In the genomic region with DNA sequence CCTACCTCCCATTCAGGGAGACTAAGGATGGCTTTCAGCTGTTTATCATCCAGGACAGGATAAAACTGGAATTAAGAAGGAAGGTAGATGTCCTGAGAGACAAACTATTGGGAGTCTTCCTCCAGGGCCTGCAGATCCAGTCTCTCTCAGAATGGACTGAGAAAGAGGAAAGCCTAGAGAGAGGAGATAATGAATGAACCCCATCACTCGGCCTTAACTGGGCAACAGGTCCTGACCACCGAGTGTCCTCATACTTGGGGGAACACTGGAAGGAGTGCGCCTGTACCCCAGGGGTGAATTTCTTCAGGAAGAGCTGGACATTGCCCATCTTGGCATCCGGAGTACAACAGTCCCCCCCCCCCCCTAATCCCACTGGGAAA, we compare ENCODE assay signal across 9 mouse cellular contexts. TPM values are rescaled to one million over a fixed set of nuclear protein-coding genes. Genes with fewer than 3 reads are reported as not detected.
DNase-seq lines count a peak whose midpoint lies in the region; ATAC-seq and TF ChIP-seq lines count a peak whose summit lies in the region.
"Had no signal": no experiment of that assay in that cellular context is flagged by ENCODE, and none has a peak within 500 bp of the region (broad histone marks: within the 10 kb centered on the region; RNA-seq: fewer than 3 reads in every experiment).

No protein-coding gene starts in this region.

- WGBS in kidney, embryonic 14.5 days, result 9% methylated on average over 4 of the region's 4 CpGs
- WGBS in hindbrain, embryonic 13.5 days, result 3% methylated on average over 4 of the region's 4 CpGs
- WGBS in midbrain, embryonic 13.5 days, result 7% methylated on average over 4 of the region's 4 CpGs

- H3K27me3 ChIP-seq in kidney, embryonic 14.5 days (ENCODE audit: control insufficient read depth, insufficient read depth, low read length), result peaks cover 8% of the 10 kb centered on the region
- H3K27me3 ChIP-seq in hindbrain, embryonic 13.5 days, result peaks cover 8% of the 10 kb centered on the region; the same call in 1 of the 2 replicates
- H3K27me3 ChIP-seq in midbrain, embryonic 13.5 days, result peaks cover 12% of the 10 kb centered on the region; the same call in 1 of the 2 replicates
- H3K27me3 ChIP-seq: Patski had no signal

- H3K9me3 ChIP-seq in kidney, embryonic 14.5 days (ENCODE audit: control insufficient read depth, low read length), result no peaks in the 10 kb centered on the region
- no peaks in the 10 kb centered on the region for H3K9me3 ChIP-seq in hindbrain, embryonic 13.5 days
- no peaks in the 10 kb centered on the region for H3K9me3 ChIP-seq in midbrain, embryonic 13.5 days

- no peak for TF ChIP-seq CTCF in cortical plate, adult 2 months (IDR thresholded peaks at IDR 0.05; ENCODE audit: extremely low read depth, insufficient read depth, low read length)

- peak overlapping the region; percentile 87 for H3K4me3 ChIP-seq in kidney, embryonic 14.5 days (ENCODE audit: low read length)
- peak overlapping the region; percentile 58 for H3K4me3 ChIP-seq in cortical plate, adult 2 months (ENCODE audit: insufficient read depth, low read length)
- peak overlapping the region; percentile 95 for H3K4me3 ChIP-seq in hindbrain, embryonic 13.5 days
- H3K4me3 ChIP-seq in midbrain, embryonic 13.5 days (replicated peaks), result peak overlapping the region; percentile 90

- H3K4me2 ChIP-seq in kidney, embryonic 14.5 days (replicated peaks; ENCODE audit: low read depth, low read length), result peak overlapping the region; percentile 88
- peak overlapping the region; percentile 79 for H3K4me2 ChIP-seq in hindbrain, embryonic 13.5 days
- peak overlapping the region; percentile 81 for H3K4me2 ChIP-seq in midbrain, embryonic 13.5 days (replicated peaks)

- H3K4me1 ChIP-seq in kidney, embryonic 14.5 days (ENCODE audit: control insufficient read depth, insufficient read depth, low read length), result peaks cover 25% of the 10 kb centered on the region
- H3K4me1 ChIP-seq in cortical plate, adult 2 months (ENCODE audit: control insufficient read depth, insufficient read depth, low read length), result peaks cover 6% of the 10 kb centered on the region
- peaks cover 40% of the 10 kb centered on the region for H3K4me1 ChIP-seq in hindbrain, embryonic 13.5 days (replicated peaks)
- H3K4me1 ChIP-seq in midbrain, embryonic 13.5 days (replicated peaks), result peaks cover 40% of the 10 kb centered on the region

- no peaks in the 10 kb centered on the region for H3K36me3 ChIP-seq in kidney, embryonic 14.5 days (ENCODE audit: control insufficient read depth, insufficient read depth, low read length)
- peaks cover 13% of the 10 kb centered on the region; the same call in 1 of the 2 replicates for H3K36me3 ChIP-seq in hindbrain, embryonic 13.5 days
- H3K36me3 ChIP-seq in midbrain, embryonic 13.5 days, result peaks cover 12% of the 10 kb centered on the region

- H3K9ac ChIP-seq in kidney, embryonic 14.5 days (ENCODE audit: low read depth, low read length), result peak overlapping the region; percentile 85; the same call in 1 of the 2 replicates
- H3K9ac ChIP-seq in hindbrain, embryonic 13.5 days, result peak overlapping the region; percentile 95
- H3K9ac ChIP-seq in midbrain, embryonic 13.5 days (replicated peaks), result peak overlapping the region; percentile 97

- ATAC-seq in kidney, embryonic 14.5 days (ENCODE audit: low FRiP score, low TSS enrichment), result no peak
- ATAC-seq in hindbrain, embryonic 13.5 days (ENCODE audit: low FRiP score), result no peak
- ATAC-seq in midbrain, embryonic 13.5 days, result no peak

- no peak overlapping the region for H3K27ac ChIP-seq in kidney, embryonic 14.5 days (ENCODE audit: low read depth, low read length)
- no peak overlapping the region for H3K27ac ChIP-seq in cortical plate, adult 2 months (ENCODE audit: insufficient read depth, low read length)
- peak overlapping the region; percentile 82 for H3K27ac ChIP-seq in hindbrain, embryonic 13.5 days
- H3K27ac ChIP-seq in midbrain, embryonic 13.5 days, result peak overlapping the region; percentile 69; the same call in 1 of the 2 replicates

- DNase-seq in kidney, postnatal 25 days, result no peak
- DNase-seq in urinary bladder, adult 2 months (ENCODE audit: low spot score), result no peak
- no peak for DNase-seq in spleen, adult 18-20 months
- DNase-seq in T-cell, adult 2 months (ENCODE audit: low spot score), result no peak

- TF ChIP-seq POLR2A in cortical plate, adult 2 months (IDR thresholded peaks at IDR 0.05; ENCODE audit: extremely low read depth, insufficient read depth, low read length), result no peak

RNA-seq across cellular contexts. Expression of gene Shf, which starts 1.3 kb away (rescaled TPM):
- polyA plus RNA-seq in kidney, embryonic 14.5 days (2014; fragmentation: Nextera tagmentation; extraction: Ambion mirVana), result 3.5 and 5.5 TPM in 2 replicates
- 70.6 and 72.5 TPM in 2 replicates for polyA plus RNA-seq in cortical plate, adult 2 months (2012; rRNA removed)
- polyA plus RNA-seq in hindbrain, embryonic 13.5 days (2015; fragmentation: Nextera tagmentation; extraction: Ambion mirVana), result 12.9 and 13.5 TPM in 2 replicates
- 7.1 and 10.2 TPM in 2 replicates for polyA plus RNA-seq in midbrain, embryonic 13.5 days (2015; fragmentation: Nextera tagmentation; extraction: Ambion mirVana)
- 8.2 TPM in 2 replicates for polyA plus RNA-seq in urinary bladder, adult 2 months (2012; rRNA removed)

RNA-seq across cellular contexts. Expression of gene Duox1, which starts 52.2 kb away (rescaled TPM):
- polyA plus RNA-seq in kidney, embryonic 14.5 days (2014; fragmentation: Nextera tagmentation; extraction: Ambion mirVana), result not detected in 2 replicates
- polyA plus RNA-seq in cortical plate, adult 2 months (2012; rRNA removed), result 0.04 TPM in 1 of 2 replicates, not detected in the other
- 0.13 and 0.16 TPM in 2 replicates for polyA plus RNA-seq in hindbrain, embryonic 13.5 days (2015; fragmentation: Nextera tagmentation; extraction: Ambion mirVana)
- 0.13 and 0.15 TPM in 2 replicates for polyA plus RNA-seq in midbrain, embryonic 13.5 days (2015; fragmentation: Nextera tagmentation; extraction: Ambion mirVana)
- polyA plus RNA-seq in urinary bladder, adult 2 months (2012; rRNA removed), result 5.3 and 6.8 TPM in 2 replicates

RNA-seq across cellular contexts. Expression of gene Duoxa1, which starts 54.2 kb away (rescaled TPM):
- polyA plus RNA-seq in kidney, embryonic 14.5 days (2014; fragmentation: Nextera tagmentation; extraction: Ambion mirVana), result not detected in 2 replicates
- 0.10 and 0.15 TPM in 2 replicates for polyA plus RNA-seq in cortical plate, adult 2 months (2012; rRNA removed)
- 0.13 TPM in 1 of 2 replicates, not detected in the other for polyA plus RNA-seq in hindbrain, embryonic 13.5 days (2015; fragmentation: Nextera tagmentation; extraction: Ambion mirVana)
- polyA plus RNA-seq in midbrain, embryonic 13.5 days (2015; fragmentation: Nextera tagmentation; extraction: Ambion mirVana), result 0.20 and 0.39 TPM in 2 replicates
- polyA plus RNA-seq in urinary bladder, adult 2 months (2012; rRNA removed), result 22.8 and 26.6 TPM in 2 replicates

RNA-seq across cellular contexts. Expression of gene Slc28a2, which starts 58.6 kb away (rescaled TPM):
- polyA plus RNA-seq in kidney, embryonic 14.5 days (2014; fragmentation: Nextera tagmentation; extraction: Ambion mirVana), result 0.39 and 0.47 TPM in 2 replicates
- polyA plus RNA-seq in cortical plate, adult 2 months (2012; rRNA removed), result 0.15 and 0.19 TPM in 2 replicates
- 0.05 and 0.14 TPM in 2 replicates for polyA plus RNA-seq in hindbrain, embryonic 13.5 days (2015; fragmentation: Nextera tagmentation; extraction: Ambion mirVana)
- polyA plus RNA-seq in midbrain, embryonic 13.5 days (2015; fragmentation: Nextera tagmentation; extraction: Ambion mirVana), result 0.09 TPM in 1 of 2 replicates, not detected in the other
- polyA plus RNA-seq in urinary bladder, adult 2 months (2012; rRNA removed), result 3.3 and 4.0 TPM in 2 replicates
- polyA plus RNA-seq: Patski had no signal

Comparison
In these comparisons a context has a peak if more than half of its experiments do, and no peak if none do; other contexts are left out.
1. H3K27ac ChIP-seq: peak in hindbrain, embryonic 13.5 days (single experiment) and midbrain, embryonic 13.5 days (single experiment); none in kidney, embryonic 14.5 days (single experiment) and cortical plate, adult 2 months (single experiment).
2. RNA of gene Duoxa1, which starts 54.2 kb away (polyA plus RNA-seq): 22.8 to 26.6 TPM in urinary bladder, adult 2 months; 0.20 to 0.39 TPM in midbrain, embryonic 13.5 days, 0.13 TPM in hindbrain, embryonic 13.5 days, 0.10 to 0.15 TPM in cortical plate, adult 2 months and not detected in kidney, embryonic 14.5 days; every median in the first group is over 10 times any median in the second.
3. Peak in every context shown above with its lines, with median percentiles within 50 percentile points of each other: H3K4me2 ChIP-seq, H3K4me3 ChIP-seq and H3K9ac ChIP-seq.